Mouse (Mus musculus) spleen, postnatal 4 days (tissue): ENCODE data around the gene Endod1.

Experiments
- DNase-seq, 2 experiments: peaks; one replicate each; pipeline ENCODE4 v3.0.0; 2022; ENCODE audit warnings: low spot score in 2 of 2

Gene Endod1

DNA sequence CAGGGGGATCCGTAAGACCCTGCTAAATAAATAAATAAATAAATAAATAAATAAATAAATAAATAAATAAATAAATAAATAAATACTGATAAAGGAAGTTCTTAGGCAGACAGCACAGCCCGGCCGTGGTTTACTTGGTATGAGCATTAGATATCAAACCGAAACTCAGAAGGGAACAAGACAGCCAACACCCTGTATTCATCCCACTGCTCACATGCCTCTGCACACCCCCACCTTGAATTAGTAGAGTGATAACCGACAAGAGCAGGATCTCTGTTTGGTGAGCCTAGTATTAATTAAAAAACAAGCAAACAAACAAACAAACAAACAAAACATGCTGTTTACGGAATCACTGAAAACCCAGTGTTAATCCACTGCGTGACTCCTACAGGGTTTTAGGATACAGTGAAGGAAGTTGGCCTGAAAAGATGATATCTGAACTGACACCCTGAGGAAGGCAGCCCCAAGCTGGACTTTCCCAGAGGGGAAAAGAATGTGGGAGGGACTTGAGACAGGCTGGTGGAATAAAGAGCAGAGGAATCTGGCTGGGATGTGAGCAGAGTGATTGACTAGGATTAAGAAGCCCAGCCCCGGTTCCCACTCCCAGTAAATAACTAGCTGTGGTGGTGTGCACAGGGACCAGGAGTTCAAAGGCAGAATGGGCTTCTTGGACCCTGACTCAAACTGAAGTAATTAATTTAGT, at the start of gene Endod1:
Gene Endod1 (minus strand): TSS at position 155 of the 703 bp plus-strand sequence.
- peak in 1 of 2 experiments; percentile 33 for DNase-seq

DNA sequence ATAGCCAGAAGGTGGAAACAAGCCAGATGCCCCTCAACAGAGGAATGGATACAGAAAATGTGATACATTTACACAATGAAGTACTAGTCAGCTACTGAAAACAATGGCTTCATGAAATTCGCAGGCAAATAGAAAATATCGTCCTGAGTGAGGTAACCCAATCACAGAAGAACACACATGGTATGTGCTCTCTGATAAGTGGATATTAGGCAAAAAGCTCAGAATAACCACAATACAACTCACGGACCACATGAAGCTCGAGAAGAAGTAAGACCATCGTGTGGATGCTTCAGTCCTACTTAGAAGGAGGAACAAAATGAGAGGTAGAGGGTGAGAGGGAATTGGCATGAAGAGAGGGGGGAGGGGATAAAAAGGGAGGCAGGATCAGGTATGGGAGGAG, 27.8 kb upstream of the Endod1 start:
- no peak for DNase-seq

DNA sequence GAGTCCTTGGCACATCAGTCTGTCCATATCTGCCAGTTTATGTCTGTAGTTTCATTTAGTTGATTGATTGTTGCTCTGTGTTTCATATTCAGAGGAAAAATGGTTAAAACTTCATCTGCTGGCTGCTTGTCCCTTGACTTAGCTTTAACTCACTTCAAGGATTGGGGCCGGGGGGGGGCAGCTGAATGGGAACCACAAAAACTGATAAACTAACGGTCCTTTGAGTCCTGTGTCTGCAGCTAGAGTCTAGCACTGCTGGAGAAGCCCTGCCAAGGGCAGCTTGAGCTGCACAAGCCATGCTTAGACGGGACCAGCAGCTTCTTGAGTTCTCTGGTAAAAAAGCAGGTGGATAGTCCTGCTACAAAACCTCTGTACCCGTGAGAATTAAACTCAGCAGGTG, 26.7 kb upstream of the Endod1 start:
- no peak for DNase-seq

DNA sequence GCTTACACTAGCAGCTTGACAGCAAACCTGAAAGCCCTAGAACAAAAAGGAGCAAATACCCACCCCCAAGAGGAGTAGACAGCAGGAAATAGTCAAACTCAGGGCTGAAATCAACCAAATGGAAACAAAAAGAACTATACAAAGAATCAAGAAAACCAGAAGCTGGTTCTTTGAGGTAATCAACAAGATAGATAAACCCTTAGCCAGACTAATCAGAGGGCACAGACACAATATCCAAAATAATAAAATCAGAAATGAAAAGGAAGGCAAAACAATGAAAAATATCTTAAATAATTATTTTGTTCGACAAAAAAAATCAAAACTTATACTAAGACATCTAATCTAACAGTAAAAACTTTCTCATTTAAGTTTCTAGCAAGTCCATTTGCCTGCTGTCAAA, 24.7 kb upstream of the Endod1 start:
- no peak for DNase-seq

DNA sequence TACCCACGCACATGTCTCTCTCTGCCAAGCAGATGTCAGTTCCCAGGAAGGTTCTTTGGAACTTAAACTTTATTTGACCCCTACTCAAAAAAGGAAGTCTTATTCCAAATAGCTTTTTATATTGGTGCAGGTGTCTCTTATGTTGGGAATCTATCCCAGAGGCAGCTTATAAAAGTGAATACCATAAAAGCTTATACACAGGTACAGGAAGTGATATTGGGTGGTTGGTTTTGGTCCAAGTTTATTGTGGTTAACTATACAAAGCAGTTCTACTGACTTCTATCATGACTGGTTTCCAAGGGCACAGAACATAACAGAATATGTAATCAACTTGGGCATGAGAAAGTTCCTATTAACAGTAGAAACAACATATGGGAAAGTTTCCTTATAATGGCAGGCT, 20.8 kb upstream of the Endod1 start:
- DNase-seq, result no peak

DNA sequence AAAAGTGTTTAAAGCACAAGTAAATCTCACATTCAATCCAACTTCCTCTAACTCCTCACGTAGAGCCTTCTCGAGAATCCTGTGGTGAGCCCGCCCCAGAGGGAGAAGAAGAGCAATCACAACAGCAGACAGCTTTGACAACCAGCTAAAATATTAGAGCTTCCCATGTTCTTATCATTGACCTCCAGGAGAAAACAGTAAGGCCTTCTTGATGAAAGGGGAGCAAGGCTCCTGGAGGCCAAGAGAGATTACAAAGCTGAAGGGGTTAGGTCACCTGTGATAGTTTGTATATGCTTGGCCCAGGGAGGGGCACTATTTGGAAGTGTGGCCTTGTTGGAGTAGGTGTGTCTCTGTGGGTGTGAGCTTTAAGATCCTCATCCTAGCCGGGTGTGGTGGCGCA, 19.1 kb upstream of the Endod1 start:
- no peak for DNase-seq

DNA sequence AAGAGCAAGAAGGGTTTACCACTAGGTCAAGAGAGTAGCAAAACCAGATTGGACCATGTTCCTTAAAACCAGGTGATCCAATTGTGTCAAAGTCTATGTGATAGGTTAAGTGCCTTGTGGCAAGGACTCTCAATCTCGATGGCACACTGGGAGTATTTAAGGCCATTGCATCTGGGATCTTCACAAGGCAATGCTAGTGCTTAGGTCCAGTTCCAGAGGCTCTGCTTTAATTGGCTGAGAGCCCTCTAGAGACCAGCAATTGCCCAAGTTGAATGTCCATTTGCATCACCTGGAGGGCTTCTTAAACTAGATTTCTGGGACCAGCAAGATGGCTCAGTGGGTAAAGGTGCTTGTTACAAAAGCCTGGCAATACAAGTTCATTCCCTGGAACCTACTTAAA, 17.6 kb upstream of the Endod1 start:
- no peak for DNase-seq

DNA sequence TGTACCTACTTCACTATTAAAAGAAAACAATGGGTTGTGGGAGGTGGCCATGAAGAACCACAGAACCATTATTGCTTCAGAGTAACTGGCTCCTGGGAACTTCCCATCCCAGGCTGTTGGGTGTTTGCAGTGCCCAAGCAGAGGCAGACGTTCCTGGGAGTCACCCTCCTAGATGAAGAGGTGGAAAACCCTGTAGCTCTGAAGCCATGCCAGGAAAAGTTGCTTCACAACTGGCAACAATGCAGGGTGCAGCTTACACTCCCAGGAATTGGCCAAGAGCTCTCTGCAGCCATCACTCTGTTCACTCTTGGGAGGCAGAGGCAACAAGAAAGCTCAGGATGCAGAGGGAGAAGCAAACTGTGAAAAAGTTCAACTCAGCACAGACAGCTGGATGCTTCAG, 16.8 kb upstream of the Endod1 start:
- no peak for DNase-seq

DNA sequence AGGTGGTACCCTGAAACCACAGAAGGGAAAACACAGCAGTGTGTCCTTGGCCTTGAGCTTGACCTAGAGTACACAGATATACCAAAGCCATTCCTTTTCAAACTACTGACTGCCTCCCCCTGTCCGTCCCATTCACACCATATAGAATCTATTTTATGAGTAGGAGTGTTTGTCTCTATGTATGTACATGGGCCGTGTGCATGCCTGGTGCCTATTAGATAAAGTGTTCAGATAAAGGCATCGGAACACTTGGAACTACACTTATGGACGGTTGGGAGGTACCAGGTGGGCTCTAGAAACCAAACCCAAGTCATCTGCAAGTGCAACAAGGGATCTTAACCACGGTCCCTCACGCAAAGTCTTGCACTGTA, 16.1 kb upstream of the Endod1 start:
- DNase-seq, result peak in 1 of 2 experiments; percentile 34

DNA sequence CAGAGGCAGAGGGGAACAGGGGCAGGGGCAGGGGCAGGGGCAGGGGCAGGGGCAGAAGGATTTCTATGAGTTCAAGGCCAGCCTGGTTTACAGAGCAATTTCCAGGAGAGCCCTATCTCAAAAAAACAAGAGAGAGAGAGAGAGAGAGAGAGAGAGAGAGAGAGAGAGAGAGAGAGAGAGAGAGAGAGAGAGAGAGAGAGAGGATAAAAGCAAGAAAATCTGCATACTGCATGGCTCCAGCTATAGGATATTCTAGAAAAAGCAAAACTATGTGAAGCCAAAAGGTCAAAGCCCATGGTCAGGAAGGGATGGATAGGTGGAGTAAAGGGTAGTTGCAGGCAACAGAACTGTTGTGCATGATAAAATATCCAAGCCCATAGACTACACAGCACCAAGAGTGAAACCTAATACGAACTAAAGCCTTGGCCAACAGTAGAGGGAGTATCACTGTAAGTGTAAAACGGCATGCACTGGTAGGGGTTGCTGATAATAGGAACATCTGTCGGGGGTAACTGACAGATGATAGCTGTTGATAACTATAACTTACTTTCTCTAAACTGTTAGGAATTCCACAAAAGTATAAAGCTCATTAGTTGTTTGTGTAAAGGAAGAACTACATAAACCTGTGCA, 15.6 kb upstream of the Endod1 start:
- DNase-seq, result no peak

DNA sequence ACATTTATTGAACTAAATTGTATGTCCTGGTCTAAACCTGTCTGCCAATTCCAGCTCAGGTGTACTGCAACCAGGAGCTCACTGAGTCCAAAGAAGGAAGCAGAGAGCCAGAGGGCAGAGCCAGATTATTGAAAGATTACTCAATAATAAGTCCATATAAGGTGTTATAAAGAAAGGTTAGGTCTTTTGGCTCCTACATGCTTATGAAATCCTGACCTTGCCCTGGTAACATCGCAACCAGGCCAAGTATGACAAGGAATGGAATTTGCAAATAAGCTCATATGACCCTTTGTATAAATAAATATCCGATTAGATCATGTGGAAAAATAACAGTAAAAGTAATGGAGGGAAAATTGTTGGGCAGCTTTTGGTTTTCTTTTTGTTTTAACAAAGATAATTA, 14.8 kb upstream of the Endod1 start:
- DNase-seq, result no peak

DNA sequence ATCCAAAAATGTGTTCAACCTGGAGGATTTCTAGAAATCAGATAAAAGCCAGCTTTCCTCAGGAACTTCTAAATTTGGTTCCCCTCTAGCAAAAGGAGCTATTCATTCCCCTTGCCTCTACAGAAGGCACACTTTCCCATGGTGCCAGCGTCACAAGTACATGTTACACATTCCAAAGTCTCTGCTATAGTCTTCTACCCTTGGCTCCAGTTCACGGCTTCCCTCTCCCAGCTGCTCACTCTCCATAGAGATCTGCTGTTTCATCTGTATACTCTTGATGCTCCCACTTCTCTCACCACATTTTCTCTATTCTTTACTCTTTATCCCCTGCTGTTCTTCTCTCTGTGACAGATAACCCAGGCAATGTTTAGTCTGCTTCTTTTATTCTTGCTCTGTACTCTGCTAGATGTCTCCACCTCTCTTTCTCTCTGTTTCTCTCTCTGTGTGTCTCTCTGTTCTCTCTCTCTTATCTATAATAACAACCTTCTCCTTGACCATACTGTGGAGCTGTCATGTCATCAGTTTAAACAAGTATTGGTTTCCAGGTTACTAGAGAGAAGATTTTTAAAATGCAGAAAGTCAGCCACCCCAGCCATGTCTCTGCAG, 13.8 kb upstream of the Endod1 start:
- DNase-seq, result no peak

DNA sequence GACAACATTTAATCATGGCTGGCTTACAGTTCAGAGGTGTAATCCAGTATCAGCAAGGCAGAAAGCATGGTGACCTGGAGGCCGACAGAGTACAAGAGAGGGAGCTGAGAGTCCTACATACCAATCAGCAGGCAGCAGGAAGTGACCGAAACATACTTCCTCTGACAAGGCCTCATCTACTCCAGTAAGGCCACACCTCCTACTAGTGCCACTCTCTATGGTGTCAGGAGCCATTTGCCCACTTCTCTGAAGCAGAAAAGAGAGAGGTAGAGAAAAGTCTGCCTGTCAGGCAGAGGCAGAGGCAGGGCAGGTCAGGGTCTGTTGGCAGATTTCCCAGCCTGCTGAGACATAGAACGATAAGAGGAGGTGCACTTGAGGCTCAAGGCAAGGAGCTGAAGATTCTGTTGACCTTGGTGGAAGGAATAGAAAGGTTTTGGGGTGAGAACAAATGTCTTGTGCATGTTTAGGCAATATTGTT, 10.6 kb upstream of the Endod1 start:
- DNase-seq, result peak in 1 of 2 experiments; percentile 55

DNA sequence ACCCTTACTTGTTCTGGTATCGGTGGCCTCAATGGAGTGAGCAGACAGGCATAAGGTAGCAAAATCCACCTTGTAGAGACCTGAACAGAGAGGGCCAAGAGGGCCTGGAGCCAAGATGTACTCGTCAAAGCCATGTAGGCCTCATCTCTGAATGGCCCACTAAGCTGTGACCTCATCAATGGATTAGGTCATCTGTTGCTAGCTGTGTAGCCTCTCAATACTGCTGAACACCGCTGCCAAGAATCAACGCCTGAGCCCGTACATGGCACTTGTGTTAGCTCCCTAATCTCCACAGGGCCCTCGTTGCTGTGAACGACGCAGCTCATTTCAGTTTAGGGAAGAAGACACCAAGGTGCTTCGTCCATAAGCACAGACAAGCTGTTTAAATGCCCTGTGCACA, 10.0 kb upstream of the Endod1 start:
- no peak for DNase-seq

DNA sequence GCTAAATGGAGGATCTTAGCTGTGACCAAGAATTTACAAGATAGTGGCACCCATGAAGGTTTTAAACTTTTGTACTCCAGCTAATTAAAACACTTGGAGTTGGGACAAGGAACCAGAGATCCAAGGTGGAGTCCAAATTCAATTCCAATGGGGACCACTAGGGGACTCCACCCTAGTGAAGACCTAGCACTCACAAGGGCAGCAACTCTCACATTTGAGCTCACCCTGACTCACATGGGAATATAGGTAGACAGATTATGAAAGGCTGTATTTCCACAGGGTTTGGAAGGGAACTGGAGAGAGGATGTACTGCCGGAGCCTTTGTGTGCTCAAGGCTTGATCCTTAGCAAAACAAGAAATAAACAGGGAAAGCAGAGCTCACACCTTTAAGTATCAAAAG, 9.0 kb upstream of the Endod1 start:
- no peak for DNase-seq

DNA sequence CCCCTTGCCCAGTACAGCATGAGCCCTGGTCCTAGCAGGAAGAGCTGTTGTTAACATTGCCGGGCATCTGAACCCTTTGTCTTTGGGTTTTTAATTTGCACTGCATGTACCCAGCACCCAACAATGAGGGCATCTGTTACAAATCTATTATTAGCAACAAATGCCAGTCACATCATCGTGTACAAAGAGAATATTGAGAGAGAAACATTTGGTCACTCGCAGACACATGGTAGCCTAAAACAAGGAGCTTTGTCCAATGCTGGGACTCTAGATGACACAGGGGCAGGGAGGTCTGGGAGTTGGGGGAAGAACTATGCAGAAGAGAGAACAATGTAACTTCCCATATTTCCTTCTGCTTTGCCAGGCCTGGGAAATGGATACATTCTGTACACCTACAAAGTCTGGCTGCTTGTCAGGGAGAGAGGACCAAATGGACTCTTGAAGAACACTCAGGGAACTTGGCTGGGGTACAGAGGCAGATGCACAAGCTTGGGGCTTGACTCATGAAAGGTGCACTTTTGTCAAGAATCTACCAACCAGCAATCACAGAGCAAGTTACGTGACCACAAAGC, 7.8 kb upstream of the Endod1 start:
- no peak for DNase-seq

DNA sequence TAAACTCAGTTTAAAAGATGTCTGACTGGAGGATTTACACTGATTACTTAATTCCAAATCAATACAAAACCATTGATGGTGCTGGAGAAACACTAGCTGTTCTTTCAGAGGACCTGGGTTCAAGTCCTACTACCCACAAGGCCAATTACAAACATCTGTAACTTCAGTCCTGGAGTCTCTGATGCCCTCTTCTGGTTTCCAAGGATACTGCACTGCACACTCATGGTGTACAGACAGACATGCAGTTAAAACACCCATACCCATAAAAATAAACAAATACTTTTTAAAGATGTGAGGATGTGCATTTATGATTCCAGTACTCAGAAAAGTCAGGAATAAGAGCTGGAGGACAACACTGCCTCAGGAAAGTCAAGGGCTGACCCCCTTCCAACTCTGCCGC, 6.7 kb upstream of the Endod1 start:
- no peak for DNase-seq

DNA sequence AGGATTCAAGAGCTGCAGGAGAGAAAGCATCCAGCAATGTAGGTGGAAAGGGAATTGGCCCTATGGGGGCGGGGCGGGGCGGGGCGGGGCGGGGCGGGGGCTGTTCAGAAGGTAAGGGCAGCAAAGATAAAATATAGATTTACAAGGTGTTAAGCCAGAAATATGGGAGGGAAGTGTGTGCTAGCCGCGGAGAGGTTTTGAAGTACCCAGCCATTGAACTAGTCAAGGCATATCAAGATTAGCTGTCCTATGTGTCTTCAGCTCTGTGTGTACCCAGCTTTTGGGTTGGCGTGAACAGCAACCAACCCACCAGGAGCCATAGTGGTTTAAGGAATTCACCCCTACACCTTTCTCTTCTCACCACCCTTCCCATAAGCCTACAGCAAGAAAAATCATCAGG, 5.5 kb upstream of the Endod1 start:
- no peak for DNase-seq

DNA sequence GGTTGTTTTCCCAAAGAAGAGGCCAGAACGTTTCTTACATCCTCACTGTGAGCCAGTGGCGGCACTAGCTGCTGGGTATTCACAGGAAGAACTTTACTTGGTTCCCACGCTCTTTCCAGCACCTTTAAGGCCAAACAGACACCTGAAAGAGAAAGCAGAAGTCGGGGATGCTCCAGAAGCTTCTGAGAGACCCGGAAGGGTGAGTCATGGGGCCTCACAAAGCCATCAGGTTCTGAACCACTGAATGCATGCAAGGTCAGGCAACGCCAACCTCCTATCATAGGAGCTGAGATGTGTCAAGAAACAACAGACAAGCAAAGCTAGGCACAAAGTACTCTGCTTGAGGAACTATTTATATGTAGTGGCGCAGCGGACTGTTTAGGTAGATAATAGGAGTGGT, 4.4 kb upstream of the Endod1 start:
- peak in 1 of 2 experiments; percentile 43 for DNase-seq

DNA sequence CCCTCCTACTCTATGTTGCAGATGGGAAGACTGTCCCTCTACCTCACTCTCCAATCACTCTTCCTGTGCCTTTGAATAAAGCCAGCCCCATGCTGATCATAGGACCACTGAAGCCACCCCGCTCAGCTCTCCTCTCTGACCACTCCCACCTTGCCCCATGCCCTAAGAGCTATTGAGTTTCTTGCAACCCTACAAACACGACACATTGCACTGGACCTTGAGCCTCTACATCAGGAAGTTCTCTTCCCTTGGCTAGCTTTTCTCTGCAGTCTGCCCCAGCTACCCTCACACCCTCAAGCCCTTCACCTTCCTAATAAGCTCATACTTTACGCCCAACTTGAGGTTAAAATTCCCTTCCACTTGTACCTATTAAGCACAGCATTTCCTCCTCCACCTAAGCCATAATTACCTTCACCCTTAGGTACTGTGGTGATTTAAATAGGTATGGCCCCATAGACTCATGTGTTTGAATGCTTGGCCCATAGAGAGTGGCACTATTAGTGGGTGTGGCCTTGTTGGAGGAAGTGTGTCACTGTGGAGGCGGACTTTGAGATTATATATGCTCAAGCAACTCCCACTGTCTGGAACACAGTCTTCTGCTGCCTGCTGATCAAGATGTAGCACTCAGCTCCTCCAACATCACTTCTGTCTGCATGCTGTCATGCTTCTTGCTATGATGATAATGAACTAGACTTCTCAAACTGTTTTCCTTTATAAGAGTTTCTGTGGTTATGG, 2.0 kb upstream of the Endod1 start:
- no peak for DNase-seq

DNA sequence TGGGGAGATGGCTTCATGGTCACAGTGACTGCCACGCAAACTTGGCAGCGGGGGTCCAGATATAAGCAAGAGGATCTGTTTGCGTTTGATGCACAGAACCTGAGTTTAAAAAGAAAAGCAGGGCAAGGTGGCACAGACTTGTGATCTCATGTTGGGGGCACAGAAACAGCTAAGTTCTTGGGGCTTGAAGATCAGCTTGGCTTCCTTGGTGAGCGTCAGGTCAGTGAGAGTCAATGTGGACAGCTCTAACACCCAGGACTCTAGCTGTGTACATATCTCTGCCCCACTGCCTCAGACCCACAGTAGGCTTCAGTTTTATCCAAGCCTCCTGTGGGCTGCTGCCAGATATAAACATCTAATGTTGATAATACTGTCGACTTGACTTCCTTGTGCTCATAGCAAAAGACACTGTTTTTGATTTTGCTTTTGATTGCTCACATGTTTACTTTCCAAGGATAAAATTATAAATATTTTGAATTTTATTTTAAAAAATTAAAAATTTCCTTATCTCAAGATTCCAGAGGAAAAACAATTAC, 1.0 kb upstream of the Endod1 start:
- DNase-seq, result no peak
